20 mouse cellular contexts compared by ENCODE assay signal in the genomic region with DNA sequence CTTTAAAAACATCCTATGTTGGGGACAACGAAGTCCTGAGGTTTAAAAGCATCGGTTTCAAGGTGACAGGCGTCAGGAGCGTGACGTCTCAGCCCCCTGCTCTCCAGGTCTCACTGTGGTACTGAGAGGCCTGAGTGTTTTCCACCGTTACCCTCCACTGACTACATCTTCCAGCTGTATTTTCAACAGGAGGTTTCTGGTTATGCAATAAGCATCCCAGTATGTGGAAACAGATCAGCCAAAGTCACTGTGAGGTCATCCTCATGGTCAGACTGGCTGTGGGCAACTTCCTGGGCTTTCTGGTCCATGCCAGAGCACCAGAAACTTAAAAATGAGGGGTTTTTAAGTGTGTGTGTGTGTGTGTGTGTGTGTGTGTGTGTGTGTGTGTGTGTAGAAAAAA. TPM values are rescaled to one million over a fixed set of nuclear protein-coding genes. Genes with fewer than 3 reads are reported as not detected.
"Had no signal": no experiment of that assay in that cellular context is flagged by ENCODE, and none has a peak within 500 bp of the region (broad histone marks: within the 10 kb centered on the region; RNA-seq: fewer than 3 reads in every experiment).

No protein-coding gene starts in this region.

- ATAC-seq: lung, postnatal 0 days; midbrain, embryonic 13.5 days; midbrain, embryonic 15.5 days had no signal

- H3K27me3 ChIP-seq: lung, embryonic 15.5 days; megakaryocyte, embryonic 14.5 days; midbrain, embryonic 13.5 days; midbrain, embryonic 15.5 days; neural tube, embryonic 12.5 days; stomach, embryonic 15.5 days had no signal

- DNase-seq: lung, adult 2 months; lung, postnatal 14 days; lung, postnatal 36 days; right cerebral cortex, postnatal 14 days; thymus, adult 2 months; thymus, postnatal 25 days; thymus, postnatal 4 days had no signal

RNA-seq across cellular contexts. Expression of a gene that starts 43.2 kb away (rescaled TPM):
- total RNA-seq: megakaryocyte progenitor cell, adult 5-6 weeks; monocyte, adult 5-6 weeks; neutrophil, adult 5-6 weeks had no signal
- polyA plus RNA-seq: macrophage; midbrain, embryonic 11.5 days; midbrain, embryonic 13.5 days; neural tube, embryonic 12.5 days; spleen, adult 2 months had no signal
